Mouse (Mus musculus): ENCODE results near the gene Gm49336. TPM values are rescaled to one million over a fixed set of nuclear protein-coding genes. Genes with fewer than 3 reads are reported as not detected.

Gene Gm49336
- 58.0 and 58.2 TPM in 2 replicates for polyA plus RNA-seq (2015; fragmentation: Nextera tagmentation; extraction: Ambion mirVana)

GRCm38 (mm10) chr14:60251281-60252003 lies at the start of gene Gm49336, which contains the start of gene Nupl1:
Gm49336 (minus strand) TSS chr14:60251507.
Nupl1 (minus strand) TSS chr14:60251431.
- Histone ChIP-seq H3K4me1 (ENCODE audit: control insufficient read depth, insufficient read depth, low read length) (peaks cover 22% of the 10 kb centered on the region), H3K4me2 (ENCODE audit: low read length) (peak within 1 kb of the TSS; percentile 80), H3K27ac (ENCODE audit: low read length) (peak within 1 kb of the TSS; percentile 90), H3K9me3 (replicated peaks; ENCODE audit: control insufficient read depth, low read length, poor library complexity, severe bottlenecking) (no peaks in the 10 kb centered on the region), H3K9ac (ENCODE audit: low read depth, low read length) (peak within 1 kb of the TSS; percentile 84), H3K4me3 (ENCODE audit: low read depth, low read length) (peak within 1 kb of the TSS; percentile 56), H3K27me3 (ENCODE audit: control insufficient read depth, insufficient read depth, low read depth, low read length) (no peaks in the 10 kb centered on the region), H3K36me3 (ENCODE audit: control insufficient read depth, insufficient read depth, low read length) (no peaks in the 10 kb centered on the region)
- WGBS = under 1% methylated on average over 60 of the region's 62 CpGs
- ATAC-seq = peak; percentile 100

GRCm38 (mm10) chr14:60301024-60301423 lies 49.7 kb upstream of the Gm49336 start:
- Histone ChIP-seq H3K36me3 (ENCODE audit: control insufficient read depth, insufficient read depth, low read length) (peaks cover 3% of the 10 kb centered on the region; the same call in 1 of the 2 replicates), H3K27me3 (ENCODE audit: control insufficient read depth, insufficient read depth, low read depth, low read length) (no peaks in the 10 kb centered on the region), H3K9me3 (replicated peaks; ENCODE audit: control insufficient read depth, low read length, poor library complexity, severe bottlenecking) (no peaks in the 10 kb centered on the region), H3K4me2 (ENCODE audit: low read length) (no peak overlapping the region), H3K4me1 (ENCODE audit: control insufficient read depth, insufficient read depth, low read length) (no peaks in the 10 kb centered on the region; the same call in 1 of the 2 replicates), H3K27ac (ENCODE audit: low read length) (peak overlapping the region; percentile 57), H3K4me3 (ENCODE audit: low read depth, low read length) (no peak overlapping the region), H3K9ac (ENCODE audit: low read depth, low read length) (no peak overlapping the region)
- WGBS = 20% methylated on average over 6 of the region's 6 CpGs
- ATAC-seq = peak; percentile 48; the same call in 1 of the 2 replicates

- peak; percentile 58; the same call in 1 of the 2 replicates for ATAC-seq
- H3K27ac ChIP-seq (ENCODE audit: low read length) = no peak overlapping the region
- H3K4me1 ChIP-seq (ENCODE audit: control insufficient read depth, insufficient read depth, low read length) = no peaks in the 10 kb centered on the region; the same call in 1 of the 2 replicates
- WGBS = 44% methylated on average over 14 of the region's 14 CpGs
- H3K9me3 ChIP-seq (replicated peaks; ENCODE audit: control insufficient read depth, low read length, poor library complexity, severe bottlenecking) = no peaks in the 10 kb centered on the region
- H3K4me2 ChIP-seq (ENCODE audit: low read length) = no peak overlapping the region
- H3K9ac ChIP-seq (ENCODE audit: low read depth, low read length) = no peak overlapping the region
- H3K36me3 ChIP-seq (ENCODE audit: control insufficient read depth, insufficient read depth, low read length) = peaks cover 3% of the 10 kb centered on the region; the same call in 1 of the 2 replicates
- H3K27me3 ChIP-seq (ENCODE audit: control insufficient read depth, insufficient read depth, low read depth, low read length) = no peaks in the 10 kb centered on the region
- no peak overlapping the region for H3K4me3 ChIP-seq (ENCODE audit: low read depth, low read length)
Measured at GRCm38 (mm10) chr14:60300224-60300991, 49.1 kb upstream of the Gm49336 start.

GRCm38 (mm10) chr14:60295531-60295930 lies 44.2 kb upstream of the Gm49336 start:
- Histone ChIP-seq H3K27ac (ENCODE audit: low read length) (no peak overlapping the region), H3K27me3 (ENCODE audit: control insufficient read depth, insufficient read depth, low read depth, low read length) (no peaks in the 10 kb centered on the region), H3K36me3 (ENCODE audit: control insufficient read depth, insufficient read depth, low read length) (peaks cover 14% of the 10 kb centered on the region; the same call in 1 of the 2 replicates), H3K4me1 (ENCODE audit: control insufficient read depth, insufficient read depth, low read length) (no peaks in the 10 kb centered on the region), H3K9me3 (replicated peaks; ENCODE audit: control insufficient read depth, low read length, poor library complexity, severe bottlenecking) (no peaks in the 10 kb centered on the region), H3K4me3 (ENCODE audit: low read depth, low read length) (no peak overlapping the region), H3K4me2 (ENCODE audit: low read length) (no peak overlapping the region), H3K9ac (ENCODE audit: low read depth, low read length) (no peak overlapping the region)
- ATAC-seq = no peak
- WGBS = 88% methylated on average over 1 of the region's 1 CpGs

- Histone ChIP-seq H3K4me1 (ENCODE audit: control insufficient read depth, insufficient read depth, low read length) (no peaks in the 10 kb centered on the region), H3K27ac (ENCODE audit: low read length) (no peak overlapping the region), H3K9ac (ENCODE audit: low read depth, low read length) (no peak overlapping the region), H3K9me3 (replicated peaks; ENCODE audit: control insufficient read depth, low read length, poor library complexity, severe bottlenecking) (no peaks in the 10 kb centered on the region), H3K27me3 (ENCODE audit: control insufficient read depth, insufficient read depth, low read depth, low read length) (no peaks in the 10 kb centered on the region), H3K4me2 (ENCODE audit: low read length) (no peak overlapping the region), H3K36me3 (ENCODE audit: control insufficient read depth, insufficient read depth, low read length) (peaks cover 20% of the 10 kb centered on the region), H3K4me3 (ENCODE audit: low read depth, low read length) (no peak overlapping the region)
- 90% methylated on average over 4 of the region's 4 CpGs for WGBS
- no peak for ATAC-seq
Measured at GRCm38 (mm10) chr14:60290363-60290762, 39.1 kb upstream of the Gm49336 start.

- Histone ChIP-seq H3K4me2 (ENCODE audit: low read length) (no peak overlapping the region), H3K36me3 (ENCODE audit: control insufficient read depth, insufficient read depth, low read length) (peaks cover 19% of the 10 kb centered on the region), H3K27me3 (ENCODE audit: control insufficient read depth, insufficient read depth, low read depth, low read length) (no peaks in the 10 kb centered on the region), H3K9ac (ENCODE audit: low read depth, low read length) (no peak overlapping the region), H3K9me3 (replicated peaks; ENCODE audit: control insufficient read depth, low read length, poor library complexity, severe bottlenecking) (no peaks in the 10 kb centered on the region), H3K4me3 (ENCODE audit: low read depth, low read length) (no peak overlapping the region), H3K4me1 (ENCODE audit: control insufficient read depth, insufficient read depth, low read length) (no peaks in the 10 kb centered on the region), H3K27ac (ENCODE audit: low read length) (no peak overlapping the region)
- 85% methylated on average over 7 of the region's 7 CpGs for WGBS
- ATAC-seq = no peak
Measured at GRCm38 (mm10) chr14:60286194-60286863, 35.0 kb upstream of the Gm49336 start.

- Histone ChIP-seq H3K9me3 (replicated peaks; ENCODE audit: control insufficient read depth, low read length, poor library complexity, severe bottlenecking) (no peaks in the 10 kb centered on the region), H3K36me3 (ENCODE audit: control insufficient read depth, insufficient read depth, low read length) (peaks cover 3% of the 10 kb centered on the region; the same call in 1 of the 2 replicates), H3K9ac (ENCODE audit: low read depth, low read length) (no peak overlapping the region), H3K4me3 (ENCODE audit: low read depth, low read length) (no peak overlapping the region), H3K27ac (ENCODE audit: low read length) (no peak overlapping the region), H3K4me1 (ENCODE audit: control insufficient read depth, insufficient read depth, low read length) (no peaks in the 10 kb centered on the region), H3K4me2 (ENCODE audit: low read length) (no peak overlapping the region), H3K27me3 (ENCODE audit: control insufficient read depth, insufficient read depth, low read depth, low read length) (no peaks in the 10 kb centered on the region)
- ATAC-seq = no peak
- WGBS = 93% methylated on average over 7 of the region's 7 CpGs
Measured at GRCm38 (mm10) chr14:60275301-60276276, 24.3 kb upstream of the Gm49336 start.

GRCm38 (mm10) chr14:60273346-60273745 lies 22.0 kb upstream of the Gm49336 start:
- Histone ChIP-seq H3K9me3 (replicated peaks; ENCODE audit: control insufficient read depth, low read length, poor library complexity, severe bottlenecking) (no peaks in the 10 kb centered on the region), H3K9ac (ENCODE audit: low read depth, low read length) (no peak overlapping the region), H3K36me3 (ENCODE audit: control insufficient read depth, insufficient read depth, low read length) (peaks cover 3% of the 10 kb centered on the region; the same call in 1 of the 2 replicates), H3K4me2 (ENCODE audit: low read length) (no peak overlapping the region), H3K27ac (ENCODE audit: low read length) (no peak overlapping the region), H3K4me1 (ENCODE audit: control insufficient read depth, insufficient read depth, low read length) (0 out of 2 replicates have a peak, but pooled peaks cover 3% of the 10 kb centered on the region), H3K4me3 (ENCODE audit: low read depth, low read length) (no peak overlapping the region), H3K27me3 (ENCODE audit: control insufficient read depth, insufficient read depth, low read depth, low read length) (no peaks in the 10 kb centered on the region)
- WGBS = 80% methylated on average over 6 of the region's 6 CpGs
- no peak for ATAC-seq
